Mouse (Mus musculus) ES-Bruce4 (cell line): Measurements from ENCODE around the gene Cd3d.

Source experiments
- CTCF ChIP-seq: IDR thresholded peaks from one replicate; pipeline ENCODE4 v1.8.1; 2011; ENCODE audit warnings: low read depth, low read length
- POLR2A ChIP-seq: IDR thresholded peaks from one replicate; pipeline ENCODE4 v1.8.1; 2011; ENCODE audit warnings: low read length; ENCODE audit not compliant: insufficient read depth

DNA sequence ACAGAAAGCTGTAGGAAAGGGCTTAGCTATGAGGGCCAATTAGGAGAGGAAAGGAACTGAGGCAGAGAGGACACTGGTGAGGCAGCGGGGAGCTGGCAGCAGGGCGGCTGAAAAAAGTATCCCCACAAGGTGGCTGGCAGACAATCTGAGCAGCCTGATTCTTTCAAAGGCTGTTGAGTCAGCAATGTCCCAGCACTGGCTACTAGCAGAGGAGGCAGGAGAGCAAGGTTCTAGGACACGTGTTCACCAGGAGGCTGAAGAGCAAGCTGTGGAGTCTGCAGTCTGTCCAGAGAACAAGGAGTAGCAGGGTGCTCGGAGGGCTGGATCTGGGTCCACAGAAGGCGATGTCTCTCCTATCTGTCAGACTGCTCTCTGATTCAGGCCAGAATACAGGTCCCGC is 17.6 kb downstream of the Cd3d start:
- no peak for TF ChIP-seq POLR2A
- TF ChIP-seq CTCF = no peak
